Mouse (Mus musculus) cerebellum, adult 2 months (tissue): ENCODE results near the gene Nos2. TPM values are rescaled to one million over a fixed set of nuclear protein-coding genes. Genes with fewer than 3 reads are reported as not detected.

ENCODE experiments used
- DNase-seq, 2 experiments: peaks; one replicate each; pipeline ENCODE4 v3.0.0; 2021
- H3K27ac ChIP-seq: fragments of 200-500 bp; 2 replicates; pipeline ENCODE4 v1.5.1; 2012; ENCODE audit warnings: low read length, control low read depth, inconsistent platforms; ENCODE audit not compliant: insufficient read depth
- H3K27me3 ChIP-seq: fragments of 200-500 bp; 2 replicates; pipeline ENCODE4 v1.6.1; 2012; ENCODE audit warnings: inconsistent platforms, mild to moderate bottlenecking, low read length, moderate library complexity; ENCODE audit not compliant: control insufficient read depth, insufficient read depth
- H3K4me1 ChIP-seq: fragments of 200-500 bp; 2 replicates; pipeline ENCODE4 v1.6.1; 2011; ENCODE audit warnings: low read length; ENCODE audit not compliant: control insufficient read depth, insufficient read depth
- H3K4me3 ChIP-seq: fragments of 200-500 bp; replicated peaks from 2 replicates; pipeline ENCODE3; 2011; ENCODE audit warnings: mild to moderate bottlenecking, low read depth, low read length, control low read depth; ENCODE audit not compliant: insufficient read depth
- CTCF ChIP-seq: fragments of 200-500 bp; IDR thresholded peaks from 2 replicates; pipeline ENCODE4 v1.5.1; 2011; ENCODE audit warnings: low read depth, mild to moderate bottlenecking, control low read depth, low read length, moderate library complexity, borderline replicate concordance; ENCODE audit not compliant: insufficient read depth
- POLR2A ChIP-seq: fragments of 200-500 bp; IDR thresholded peaks from 2 replicates; pipeline ENCODE4 v1.6.1; 2011; ENCODE audit warnings: low read length, control low read depth, borderline replicate concordance; ENCODE audit not compliant: insufficient read depth
- WGBS: fragments of 180-500 bp; shearing (Covaris S2); methylation state at CpG from one replicate; pipeline ENCODE4 v1.1.7; 2018; 5-methylcytosine and 5-hydroxymethylcytosine counted together
- polyA plus RNA-seq: library from polyadenylated mRNA; depleted of rRNA; stranded (reverse); fragments of >200 nt; gene quantifications from 2 replicates; pipeline ENCODE4 v1.2.3, GENCODE M21; 2012

Gene Nos2
- polyA plus RNA-seq, 1 experiment, result 0.65 TPM

DNA sequence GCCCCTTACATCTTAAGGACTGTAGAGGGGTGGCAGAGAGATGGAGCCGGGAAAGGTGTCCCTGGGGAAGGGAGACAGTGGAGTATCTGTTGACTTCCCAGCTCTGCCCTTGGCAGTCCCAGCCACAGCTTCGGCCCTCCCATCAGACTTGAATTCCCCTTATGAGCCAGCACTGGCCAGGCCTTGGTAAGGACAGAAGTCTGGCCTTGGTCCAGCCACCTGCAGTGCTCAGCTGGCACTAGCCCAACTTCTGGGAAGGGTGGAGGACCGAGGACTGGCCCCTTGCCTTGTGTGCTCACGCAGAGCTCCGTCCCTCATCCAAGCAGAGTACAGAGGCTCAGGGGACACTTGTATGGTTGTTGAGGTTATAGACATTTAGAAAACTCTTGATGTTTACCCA, 8.8 kb downstream of the Nos2 start:
- 3% methylated on average over 5 of the region's 5 CpGs for WGBS
- H3K27ac ChIP-seq, result no peak overlapping the region
- no peak overlapping the region for H3K4me3 ChIP-seq
- peaks cover 4% of the 10 kb centered on the region; the same call in 1 of the 2 replicates for H3K27me3 ChIP-seq
- peak; percentile 79 to 84 for DNase-seq
- no peak for TF ChIP-seq CTCF
- no peak for TF ChIP-seq POLR2A
- H3K4me1 ChIP-seq, result peaks cover 7% of the 10 kb centered on the region

DNA sequence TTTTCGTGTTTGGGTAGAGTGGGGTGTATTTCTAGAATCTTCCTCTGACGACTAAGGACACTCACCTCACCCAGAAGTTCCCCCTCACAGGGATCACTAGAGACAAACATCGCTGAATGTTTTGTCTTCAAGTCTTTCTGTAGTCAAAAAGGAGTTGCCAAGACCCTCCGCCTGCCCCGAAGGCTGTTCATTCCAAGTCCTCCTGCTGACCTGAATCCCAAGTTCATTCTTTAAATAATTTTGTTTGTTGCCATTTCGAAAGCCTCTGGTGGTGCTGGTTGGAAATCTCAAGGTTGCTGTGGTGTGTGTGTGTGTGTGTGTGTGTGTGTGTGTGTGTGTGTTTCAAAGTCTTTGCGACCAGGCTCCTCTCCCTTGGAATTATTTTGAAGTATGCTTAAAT, 13.7 kb downstream of the Nos2 start:
- Histone ChIP-seq H3K27me3 (no peaks in the 10 kb centered on the region), H3K4me1 (peaks cover 4% of the 10 kb centered on the region), H3K4me3 (no peak overlapping the region), H3K27ac (no peak overlapping the region)
- TF ChIP-seq CTCF (no peak), POLR2A (no peak)
- 78% methylated on average over 7 of the region's 7 CpGs for WGBS
- DNase-seq, result no peak

GRCm38 (mm10) chr11:78934727-78935126, 14.1 kb downstream of the Nos2 start:
- 78% methylated on average over 4 of the region's 4 CpGs for WGBS
- Histone ChIP-seq H3K4me3 (no peak overlapping the region), H3K27ac (no peak overlapping the region), H3K4me1 (no peaks in the 10 kb centered on the region; the same call in 1 of the 2 replicates), H3K27me3 (no peaks in the 10 kb centered on the region)
- TF ChIP-seq POLR2A, result no peak
- DNase-seq, result no peak

GRCm38 (mm10) chr11:78935178-78935577, 14.6 kb downstream of the Nos2 start:
- Histone ChIP-seq H3K4me1 (no peaks in the 10 kb centered on the region), H3K4me3 (no peak overlapping the region), H3K27ac (no peak overlapping the region), H3K27me3 (no peaks in the 10 kb centered on the region)
- TF ChIP-seq CTCF, result no peak
- TF ChIP-seq POLR2A, result no peak
- WGBS, result 83% methylated on average over 6 of the region's 6 CpGs
- no peak for DNase-seq

DNA sequence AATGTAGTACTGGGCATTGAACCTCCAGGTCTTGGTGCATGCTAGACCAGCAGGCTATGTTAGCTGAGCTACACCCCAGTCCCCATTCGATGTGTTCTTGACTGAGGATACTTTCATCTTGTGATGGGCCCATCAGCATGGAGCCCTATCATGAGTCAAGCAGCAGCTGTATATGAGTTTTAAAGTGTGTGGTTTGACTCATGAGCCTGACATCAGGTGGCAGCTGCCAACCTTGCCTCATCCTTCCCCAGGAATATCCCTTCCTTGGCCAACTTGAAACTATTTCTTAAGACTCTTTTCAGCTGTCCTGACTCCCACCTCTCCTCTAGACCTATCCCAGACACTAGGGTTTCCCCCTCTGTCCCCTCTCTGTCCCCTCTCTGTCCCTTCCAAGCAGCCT, 22.5 kb downstream of the Nos2 start:
- Histone ChIP-seq H3K4me3 (no peak overlapping the region), H3K27ac (no peak overlapping the region), H3K27me3 (no peaks in the 10 kb centered on the region), H3K4me1 (no peaks in the 10 kb centered on the region)
- TF ChIP-seq CTCF (no peak), POLR2A (no peak)
- DNase-seq, result no peak
- WGBS, result 97% methylated on average over 1 of the region's 1 CpGs

GRCm38 (mm10) chr11:78950365-78950764, 29.8 kb downstream of the Nos2 start:
- TF ChIP-seq POLR2A (no peak), CTCF (no peak)
- Histone ChIP-seq H3K27me3 (no peaks in the 10 kb centered on the region; the same call in 1 of the 2 replicates), H3K4me1 (no peaks in the 10 kb centered on the region), H3K27ac (no peak overlapping the region), H3K4me3 (no peak overlapping the region)
- no peak for DNase-seq
- 52% methylated on average over 8 of the region's 8 CpGs for WGBS

- no peaks in the 10 kb centered on the region; the same call in 1 of the 2 replicates for H3K27me3 ChIP-seq
- TF ChIP-seq CTCF, result no peak
- TF ChIP-seq POLR2A, result no peak
- no peaks in the 10 kb centered on the region for H3K4me1 ChIP-seq
- no peak overlapping the region for H3K27ac ChIP-seq
- no peak overlapping the region for H3K4me3 ChIP-seq
- WGBS, result 8% methylated on average over 17 of the region's 17 CpGs
- no peak for DNase-seq
Observed at GRCm38 (mm10) chr11:78952467-78952866, 31.9 kb downstream of the Nos2 start.

- peak; percentile 68 to 84 for DNase-seq
- 9% methylated on average over 7 of the region's 7 CpGs for WGBS
- Histone ChIP-seq H3K4me1 (no peaks in the 10 kb centered on the region), H3K27me3 (no peaks in the 10 kb centered on the region; the same call in 1 of the 2 replicates), H3K27ac (no peak overlapping the region), H3K4me3 (no peak overlapping the region)
- TF ChIP-seq POLR2A (no peak), CTCF (peak; percentile 89)
Observed at GRCm38 (mm10) chr11:78956260-78956659, 35.7 kb downstream of the Nos2 start.

DNA sequence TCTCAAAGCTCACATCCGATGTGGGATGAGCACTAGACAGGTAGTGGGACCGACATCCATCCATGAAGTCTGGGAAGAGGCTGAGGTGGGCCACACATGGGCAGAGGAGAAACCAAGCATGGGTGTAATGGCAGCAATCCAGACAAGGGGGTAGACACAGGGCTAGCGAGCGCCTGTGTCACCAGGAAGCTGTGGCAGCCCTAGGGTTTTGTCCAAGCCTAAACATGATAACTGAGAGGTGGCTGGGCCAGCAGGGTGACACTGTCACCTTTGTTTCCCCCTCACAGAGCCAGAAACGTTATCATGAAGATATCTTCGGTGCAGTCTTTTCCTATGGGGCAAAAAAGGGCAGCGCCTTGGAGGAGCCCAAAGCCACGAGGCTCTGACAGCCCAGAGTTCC, 38.8 kb downstream of the Nos2 start:
- 64% methylated on average over 8 of the region's 8 CpGs for WGBS
- no peak for DNase-seq
- no peak overlapping the region for H3K4me3 ChIP-seq
- H3K4me1 ChIP-seq, result no peaks in the 10 kb centered on the region
- no peak overlapping the region for H3K27ac ChIP-seq
- TF ChIP-seq POLR2A (no peak), CTCF (no peak)
- no peaks in the 10 kb centered on the region for H3K27me3 ChIP-seq
